Mouse (Mus musculus): ENCODE data around the gene Gm47429. TPM values are rescaled to one million over a fixed set of nuclear protein-coding genes. Genes with fewer than 3 reads are reported as not detected.
A peak's percentile ranks its signal among the peaks of the same experiment; 100 is the strongest.

Gene Gm47429
- polyA plus RNA-seq, 1 experiment = not detected

DNA sequence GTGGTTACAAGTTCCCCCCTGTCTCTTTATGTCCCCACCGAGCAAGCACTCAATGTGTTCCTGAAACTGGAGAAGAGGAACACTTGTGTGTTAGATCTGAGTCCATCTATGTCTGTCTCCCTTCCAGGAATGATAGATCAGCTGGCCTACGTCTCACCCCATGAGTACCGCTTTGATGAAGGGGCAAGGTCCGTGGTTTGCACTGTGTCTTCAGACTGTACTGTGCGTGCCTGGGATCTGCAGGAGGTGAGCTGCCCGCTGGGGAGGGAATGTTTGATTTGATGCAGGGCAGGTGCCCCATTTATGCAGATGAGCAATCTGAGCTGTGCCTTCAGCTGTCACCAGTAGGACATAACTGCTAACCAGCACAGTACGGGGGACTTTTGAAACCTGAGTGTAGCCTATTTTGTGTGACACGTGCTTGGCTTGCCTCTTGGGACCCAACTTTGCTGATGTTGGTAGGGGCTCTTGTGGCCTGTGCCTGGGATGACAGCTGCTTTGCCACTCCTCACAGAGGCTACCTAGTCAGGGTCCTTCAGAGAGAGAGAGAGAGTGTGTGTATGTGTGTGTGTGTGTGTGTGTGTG lies 20.0 kb downstream of the Gm47429 start:
- Histone ChIP-seq H3K36me3 (replicated peaks; ENCODE audit: low read length) (peaks cover 89% of the 10 kb centered on the region), H3K9me3 (no peaks in the 10 kb centered on the region)

DNA sequence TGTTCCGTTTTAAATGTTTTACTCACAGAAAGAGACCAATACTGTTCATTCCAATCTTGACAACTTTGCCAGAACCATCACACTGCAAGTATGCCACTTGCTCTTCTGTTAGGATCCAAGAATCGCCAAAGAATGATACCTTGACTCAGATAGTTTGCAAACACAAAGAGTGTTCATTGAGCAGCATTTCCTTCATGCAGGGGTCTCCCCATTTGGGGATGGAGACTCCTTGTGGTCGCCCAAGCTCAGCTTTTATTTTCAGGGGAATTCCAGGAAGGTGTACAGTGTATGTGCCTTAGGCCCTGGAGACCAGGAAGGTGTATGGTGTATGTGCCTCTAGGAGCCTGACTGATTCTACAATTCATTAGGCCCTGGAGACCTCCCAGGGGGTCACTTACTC lies 25.3 kb downstream of the Gm47429 start:
- H3K9me3 ChIP-seq = no peaks in the 10 kb centered on the region
- no peaks in the 10 kb centered on the region for H3K27me3 ChIP-seq (replicated peaks)
- H3K36me3 ChIP-seq (replicated peaks; ENCODE audit: low read length) = peaks cover 39% of the 10 kb centered on the region
- peaks cover 50% of the 10 kb centered on the region for H3K4me1 ChIP-seq
- peak overlapping the region; percentile 97 for H3K4me3 ChIP-seq (replicated peaks)
- no peak for TF ChIP-seq GATA1 (IDR thresholded peaks at IDR 0.05; ENCODE audit: borderline replicate concordance, low read length)
- no peak for TF ChIP-seq FLI1 (IDR thresholded peaks at IDR 0.05; ENCODE audit: low read length)

More for the DNA sequence above, 20.0 kb downstream of the Gm47429 start:
- Histone ChIP-seq H3K27me3 (replicated peaks) (no peaks in the 10 kb centered on the region), H3K4me1 (peaks cover 73% of the 10 kb centered on the region), H3K4me3 (replicated peaks) (no peak overlapping the region)
- TF ChIP-seq GATA1 (IDR thresholded peaks at IDR 0.05; ENCODE audit: borderline replicate concordance, low read length) (no peak), FLI1 (IDR thresholded peaks at IDR 0.05; ENCODE audit: low read length) (no peak)

DNA sequence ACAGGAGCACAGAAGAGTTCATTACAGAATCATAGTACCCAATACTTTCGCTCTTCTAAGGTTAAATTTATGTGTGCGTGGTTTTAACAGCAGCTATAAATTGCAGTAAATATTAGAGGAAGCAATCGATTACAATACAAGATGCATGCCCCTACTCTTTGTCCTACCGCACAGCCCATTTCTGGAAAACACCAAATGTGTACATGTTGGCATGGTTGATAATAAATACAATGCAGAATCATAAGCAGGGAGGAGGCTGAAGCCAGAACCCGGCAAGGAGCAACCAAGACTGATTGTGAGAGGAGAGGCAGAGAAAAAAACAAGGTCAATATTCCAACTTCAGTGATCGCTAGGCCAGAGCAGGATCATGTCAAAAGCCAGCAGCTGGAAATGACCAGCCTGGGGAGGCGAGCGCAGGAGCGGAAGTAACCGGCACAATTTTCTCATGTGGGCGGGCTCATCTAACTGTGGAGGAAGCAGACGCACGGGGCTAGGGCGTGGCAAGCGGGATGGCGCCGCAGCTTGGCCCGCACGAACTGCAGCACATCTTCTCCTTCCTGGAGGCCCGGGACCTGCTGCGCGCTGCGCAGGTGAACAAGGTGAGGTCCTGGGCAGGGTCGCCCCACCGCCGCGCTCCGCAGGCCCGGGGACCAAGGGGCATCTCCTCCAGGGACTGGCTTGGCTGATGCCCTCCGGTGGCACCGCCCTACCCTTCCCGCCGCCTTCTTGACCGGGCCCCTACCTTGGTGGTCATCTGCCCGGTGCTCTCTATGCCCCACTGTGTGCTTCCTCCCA lies 26.1 kb downstream of the Gm47429 start, which contains the start of gene Fbxw17:
TSS of gene Fbxw17 (plus strand) at position 476 of the 795 bp plus-strand sequence.
- no peaks in the 10 kb centered on the region for H3K9me3 ChIP-seq
- TF ChIP-seq FLI1 (IDR thresholded peaks at IDR 0.05; ENCODE audit: low read length) = no peak
- no peak for TF ChIP-seq GATA1 (IDR thresholded peaks at IDR 0.05; ENCODE audit: borderline replicate concordance, low read length)
- peaks cover 41% of the 10 kb centered on the region for H3K4me1 ChIP-seq
- H3K36me3 ChIP-seq (replicated peaks; ENCODE audit: low read length) = peaks cover 30% of the 10 kb centered on the region
- no peaks in the 10 kb centered on the region for H3K27me3 ChIP-seq (replicated peaks)
- peak within 1 kb of the TSS; percentile 97 for H3K4me3 ChIP-seq (replicated peaks)

Other genes with a start within 250 kb of the Gm47429 start
- gene Gm906, start 193.6 kb downstream of the Gm47429 start, polyA plus RNA-seq (2012; ENCODE audit: insufficient read depth, low replicate concordance) = not detected in 2 replicates
- 5.8 TPM in 1 of 2 replicates, not detected in the other for gene Fbxw17, start 26.0 kb downstream of the Gm47429 start, polyA plus RNA-seq (2012; ENCODE audit: insufficient read depth, low replicate concordance)
- gene Nutm2, start 23.4 kb upstream of the Gm47429 start, polyA plus RNA-seq (2012; ENCODE audit: insufficient read depth, low replicate concordance) = 0.19 TPM in 1 of 2 replicates, not detected in the other
- gene Gm904, start 199.3 kb upstream of the Gm47429 start, polyA plus RNA-seq (2012; ENCODE audit: insufficient read depth, low replicate concordance) = not detected in 2 replicates

Data from megakaryocyte, embryonic 14.5 days (primary cell).